Mouse (Mus musculus): ENCODE results near the gene Marf1. TPM values are rescaled to one million over a fixed set of nuclear protein-coding genes. Genes with fewer than 3 reads are reported as not detected.
"Not testable (repeated sequence)": the region's sequence is repeated elsewhere in the genome, so short reads cannot be mapped to it uniquely, and the experiment has no call there.

The Marf1 gene
- polyA plus RNA-seq, 1 experiment from 2014 or later, result 19.1 TPM

DNA sequence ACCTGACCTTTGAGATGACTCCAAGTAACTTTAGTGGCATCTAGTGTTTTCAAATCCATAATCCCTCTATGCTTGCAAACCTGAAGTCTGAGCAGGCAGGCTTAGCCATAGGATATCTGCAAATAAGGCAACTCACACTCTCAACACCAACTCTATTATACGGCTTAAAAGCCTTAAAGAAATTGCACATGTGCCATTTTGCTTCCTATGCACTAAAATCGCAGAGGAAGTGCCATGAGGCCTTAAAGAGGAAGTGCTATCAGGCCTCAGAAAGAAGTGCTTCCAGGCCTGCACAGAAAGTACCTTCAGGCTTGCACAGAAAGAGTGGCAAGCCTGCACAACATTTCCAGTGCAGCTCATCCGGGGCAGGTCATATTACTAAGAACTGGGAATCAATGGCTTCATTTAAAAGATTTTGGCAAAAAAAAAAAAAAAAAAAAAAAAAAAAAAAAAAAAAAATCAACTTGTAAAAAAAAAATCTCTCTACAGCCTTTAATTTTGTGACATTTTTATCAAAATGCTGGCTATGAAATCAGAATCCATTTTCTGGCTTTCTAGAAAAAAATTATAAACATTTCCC is 53.4 kb downstream of the Marf1 start:
- ATAC-seq (ENCODE audit: low read depth), result no peak
- Histone ChIP-seq H3K9me3 (ENCODE audit: control insufficient read depth, low read length) (no peaks in the 10 kb centered on the region), H3K4me2 (ENCODE audit: low read depth, low read length) (no peak overlapping the region), H3K27ac (ENCODE audit: low read depth, low read length) (no peak overlapping the region), H3K27me3 (ENCODE audit: control insufficient read depth, insufficient read depth, low read length) (no peaks in the 10 kb centered on the region), H3K36me3 (ENCODE audit: control insufficient read depth, insufficient read depth, low read length) (peaks cover 42% of the 10 kb centered on the region), H3K9ac (replicated peaks; ENCODE audit: low read depth, low read length) (no peak overlapping the region), H3K4me3 (ENCODE audit: low read depth, low read length) (no peak overlapping the region), H3K4me1 (ENCODE audit: control insufficient read depth, insufficient read depth, low read length) (no peaks in the 10 kb centered on the region)
- WGBS, result 84% methylated on average over 3 of the region's 3 CpGs

DNA sequence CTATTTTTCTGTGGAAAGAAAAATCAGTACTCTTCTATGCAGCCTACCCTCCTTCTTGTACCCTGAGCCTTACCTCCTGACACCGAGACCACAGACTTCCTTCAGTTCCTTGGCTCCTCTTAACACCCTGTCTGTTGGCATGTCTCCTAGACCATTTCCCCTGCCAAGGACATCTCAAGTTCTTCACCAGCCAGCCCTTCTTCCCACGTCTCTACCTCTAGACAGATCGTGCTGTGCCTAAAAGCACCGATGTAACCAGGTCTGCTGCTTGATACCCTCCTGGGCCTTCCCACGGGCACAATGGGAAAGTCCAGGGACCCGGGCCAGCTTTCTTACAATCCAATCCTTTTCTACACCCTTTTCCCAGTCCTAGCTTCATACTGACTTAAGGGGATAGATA is 57.3 kb downstream of the Marf1 start:
- Histone ChIP-seq H3K27ac (ENCODE audit: low read depth, low read length) (no peak overlapping the region), H3K4me3 (ENCODE audit: low read depth, low read length) (no peak overlapping the region), H3K4me2 (ENCODE audit: low read depth, low read length) (no peak overlapping the region), H3K27me3 (ENCODE audit: control insufficient read depth, insufficient read depth, low read length) (no peaks in the 10 kb centered on the region), H3K9me3 (ENCODE audit: control insufficient read depth, low read length) (no peaks in the 10 kb centered on the region), H3K4me1 (ENCODE audit: control insufficient read depth, insufficient read depth, low read length) (no peaks in the 10 kb centered on the region), H3K36me3 (ENCODE audit: control insufficient read depth, insufficient read depth, low read length) (peaks cover 11% of the 10 kb centered on the region), H3K9ac (replicated peaks; ENCODE audit: low read depth, low read length) (no peak overlapping the region)
- no peak for ATAC-seq (ENCODE audit: low read depth)
- 91% methylated on average over 6 of the region's 6 CpGs for WGBS

DNA sequence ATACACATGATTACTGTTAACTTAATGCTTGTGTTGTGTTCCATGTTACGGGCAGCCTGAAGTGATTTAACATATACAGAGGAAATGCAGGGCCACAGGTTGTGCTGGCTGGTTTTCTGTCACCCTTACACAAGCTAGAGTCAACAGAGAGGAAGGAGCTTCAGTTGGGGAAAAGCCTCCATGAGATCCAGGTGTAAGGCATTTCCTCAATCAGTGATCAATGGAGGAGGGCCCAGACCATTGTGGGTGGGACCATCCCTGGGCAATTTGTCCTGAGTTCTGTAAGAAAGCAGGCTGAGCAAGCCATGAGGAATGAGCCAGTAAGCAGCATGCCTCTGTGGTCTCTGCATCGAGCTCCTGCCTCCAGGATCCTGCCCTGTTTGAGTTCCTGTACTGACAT is 71.4 kb downstream of the Marf1 start:
- ATAC-seq (ENCODE audit: low read depth), result no peak
- 86% methylated on average over 2 of the region's 2 CpGs for WGBS
- Histone ChIP-seq H3K27ac (ENCODE audit: low read depth, low read length) (no peak overlapping the region), H3K9ac (replicated peaks; ENCODE audit: low read depth, low read length) (no peak overlapping the region), H3K9me3 (ENCODE audit: control insufficient read depth, low read length) (no peaks in the 10 kb centered on the region), H3K4me2 (ENCODE audit: low read depth, low read length) (no peak overlapping the region), H3K36me3 (ENCODE audit: control insufficient read depth, insufficient read depth, low read length) (peaks cover 22% of the 10 kb centered on the region), H3K27me3 (ENCODE audit: control insufficient read depth, insufficient read depth, low read length) (no peaks in the 10 kb centered on the region), H3K4me1 (ENCODE audit: control insufficient read depth, insufficient read depth, low read length) (no peaks in the 10 kb centered on the region), H3K4me3 (ENCODE audit: low read depth, low read length) (no peak overlapping the region)

DNA sequence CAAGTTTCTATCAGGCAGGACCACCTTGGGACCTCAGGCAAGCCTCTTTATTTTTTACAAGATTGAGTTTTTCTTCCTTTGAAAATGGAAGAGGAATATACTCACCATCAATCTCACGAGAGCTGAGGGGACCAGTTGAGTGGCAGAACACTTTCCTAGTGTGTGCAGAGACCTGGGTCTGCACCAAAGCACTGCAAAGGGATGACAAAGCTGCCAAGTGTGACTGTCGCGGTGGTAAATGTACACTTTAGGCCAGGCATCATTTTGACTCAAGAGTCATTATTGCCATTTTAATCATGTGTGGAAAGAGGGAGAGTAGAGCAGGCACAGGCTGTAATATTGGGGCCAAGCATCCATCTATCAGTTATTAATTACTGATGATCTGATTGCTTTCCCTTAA is 73.9 kb downstream of the Marf1 start:
- peaks cover 12% of the 10 kb centered on the region; the same call in 1 of the 2 replicates for H3K36me3 ChIP-seq (ENCODE audit: control insufficient read depth, insufficient read depth, low read length)
- no peak for ATAC-seq (ENCODE audit: low read depth)
- H3K27me3 ChIP-seq (ENCODE audit: control insufficient read depth, insufficient read depth, low read length), result no peaks in the 10 kb centered on the region
- no peak overlapping the region for H3K4me2 ChIP-seq (ENCODE audit: low read depth, low read length)
- H3K4me1 ChIP-seq (ENCODE audit: control insufficient read depth, insufficient read depth, low read length), result no peaks in the 10 kb centered on the region
- H3K9ac ChIP-seq (replicated peaks; ENCODE audit: low read depth, low read length), result no peak overlapping the region
- H3K9me3 ChIP-seq (ENCODE audit: control insufficient read depth, low read length), result no peaks in the 10 kb centered on the region
- H3K27ac ChIP-seq (ENCODE audit: low read depth, low read length), result no peak overlapping the region
- no peak overlapping the region for H3K4me3 ChIP-seq (ENCODE audit: low read depth, low read length)
- 90% methylated on average over 3 of the region's 3 CpGs for WGBS

DNA sequence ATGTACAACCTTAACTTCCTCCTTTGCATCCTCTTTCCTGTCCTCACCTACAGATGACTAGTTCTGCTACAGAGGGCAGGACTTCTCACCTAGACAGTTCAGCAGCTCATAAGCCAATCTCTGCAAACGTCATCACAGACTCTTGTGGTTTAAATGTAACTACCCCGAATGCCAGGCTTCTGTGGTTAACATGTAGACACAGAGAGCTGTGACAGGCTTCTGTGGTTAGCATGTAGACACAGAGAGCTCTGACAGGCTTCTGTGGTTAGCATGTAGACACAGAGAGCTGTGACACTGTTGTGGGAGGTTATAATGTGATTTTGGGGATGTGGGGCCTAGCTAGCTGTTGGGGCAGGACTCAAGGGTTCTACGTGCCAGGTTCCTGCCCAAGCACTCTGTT is 74.9 kb downstream of the Marf1 start:
- H3K9me3 ChIP-seq (ENCODE audit: control insufficient read depth, low read length), result no peaks in the 10 kb centered on the region
- no peak for ATAC-seq (ENCODE audit: low read depth)
- no peaks in the 10 kb centered on the region for H3K27me3 ChIP-seq (ENCODE audit: control insufficient read depth, insufficient read depth, low read length)
- no peak overlapping the region for H3K4me2 ChIP-seq (ENCODE audit: low read depth, low read length)
- 0 out of 2 replicates have a peak, but pooled peaks cover 5% of the 10 kb centered on the region for H3K36me3 ChIP-seq (ENCODE audit: control insufficient read depth, insufficient read depth, low read length)
- H3K4me3 ChIP-seq (ENCODE audit: low read depth, low read length), result no peak overlapping the region
- 78% methylated on average over 3 of the region's 3 CpGs for WGBS
- H3K4me1 ChIP-seq (ENCODE audit: control insufficient read depth, insufficient read depth, low read length), result no peaks in the 10 kb centered on the region
- H3K9ac ChIP-seq (replicated peaks; ENCODE audit: low read depth, low read length), result no peak overlapping the region
- no peak overlapping the region for H3K27ac ChIP-seq (ENCODE audit: low read depth, low read length)

DNA sequence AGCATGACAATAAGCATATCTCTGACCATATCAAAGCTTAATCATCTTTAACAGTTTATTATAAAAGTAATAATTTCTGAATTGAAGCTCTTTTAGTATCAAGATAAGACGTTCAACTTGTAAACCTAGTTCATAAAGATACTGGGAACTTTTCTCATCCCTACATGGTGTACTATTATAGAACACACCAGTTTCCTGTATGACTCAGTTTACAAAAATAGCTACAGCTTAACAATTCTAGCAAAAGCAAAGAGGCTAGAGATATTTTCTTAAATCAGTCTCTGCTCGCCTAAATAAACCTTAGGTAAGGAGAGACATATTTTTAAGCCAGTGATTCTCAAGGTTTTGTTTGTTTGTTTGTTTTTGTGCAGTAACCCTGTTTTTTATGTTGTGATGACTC is 80.2 kb downstream of the Marf1 start:
- no peaks in the 10 kb centered on the region for H3K4me1 ChIP-seq (ENCODE audit: control insufficient read depth, insufficient read depth, low read length)
- no peaks in the 10 kb centered on the region for H3K9me3 ChIP-seq (ENCODE audit: control insufficient read depth, low read length)
- no peaks in the 10 kb centered on the region for H3K36me3 ChIP-seq (ENCODE audit: control insufficient read depth, insufficient read depth, low read length)
- H3K27ac ChIP-seq (ENCODE audit: low read depth, low read length), result no peak overlapping the region
- H3K4me3 ChIP-seq (ENCODE audit: low read depth, low read length), result no peak overlapping the region
- no peak for ATAC-seq (ENCODE audit: low read depth)
- 84% methylated on average over 2 of the region's 2 CpGs for whole genome bisulfite sequencing
- no peak overlapping the region for H3K4me2 ChIP-seq (ENCODE audit: low read depth, low read length)
- H3K9ac ChIP-seq (replicated peaks; ENCODE audit: low read depth, low read length), result no peak overlapping the region
- H3K27me3 ChIP-seq (ENCODE audit: control insufficient read depth, insufficient read depth, low read length), result no peaks in the 10 kb centered on the region

DNA sequence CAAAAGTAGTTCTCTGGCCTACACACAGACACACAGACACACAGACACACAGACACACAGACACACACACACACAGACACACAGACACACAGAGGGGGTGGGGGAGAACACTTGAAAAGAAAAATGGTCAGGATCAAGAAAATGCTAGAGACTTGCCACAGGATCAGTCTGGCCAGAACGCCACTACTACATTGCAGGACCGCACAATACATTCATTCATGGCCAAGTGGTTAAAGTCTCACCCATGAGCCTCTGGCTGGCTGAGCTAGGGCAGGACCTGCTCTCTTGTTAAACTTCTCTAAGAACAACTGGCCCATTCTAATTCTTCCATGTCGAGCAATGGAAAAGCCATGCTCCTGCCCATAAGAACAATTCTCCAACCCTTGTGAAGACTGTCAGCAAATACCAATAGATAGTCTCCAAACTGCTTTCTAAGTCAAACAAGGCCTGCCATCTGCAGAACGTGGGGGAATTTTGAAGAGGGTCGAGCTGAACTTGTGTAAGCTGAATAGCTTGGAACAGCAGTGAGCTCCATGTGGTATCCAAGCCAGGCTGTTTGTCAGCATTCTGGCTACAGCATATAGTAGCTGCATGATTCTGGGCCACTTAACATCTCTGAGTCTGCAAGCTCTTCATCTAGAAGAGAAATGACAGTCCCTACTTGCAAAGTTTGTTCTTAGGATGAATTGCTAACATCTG is 92.5 kb downstream of the Marf1 start:
- Histone ChIP-seq H3K4me2 (ENCODE audit: low read depth, low read length) (no peak overlapping the region), H3K9ac (replicated peaks; ENCODE audit: low read depth, low read length) (no peak overlapping the region), H3K9me3 (ENCODE audit: control insufficient read depth, low read length) (no peaks in the 10 kb centered on the region), H3K36me3 (ENCODE audit: control insufficient read depth, insufficient read depth, low read length) (no peaks in the 10 kb centered on the region), H3K27ac (ENCODE audit: low read depth, low read length) (no peak overlapping the region), H3K27me3 (ENCODE audit: control insufficient read depth, insufficient read depth, low read length) (no peaks in the 10 kb centered on the region), H3K4me1 (ENCODE audit: control insufficient read depth, insufficient read depth, low read length) (no peaks in the 10 kb centered on the region), H3K4me3 (ENCODE audit: low read depth, low read length) (no peak overlapping the region)
- WGBS, result 79% methylated on average over 5 of the region's 5 CpGs
- ATAC-seq (ENCODE audit: low read depth), result no peak; the same call in 1 of the 2 replicates

DNA sequence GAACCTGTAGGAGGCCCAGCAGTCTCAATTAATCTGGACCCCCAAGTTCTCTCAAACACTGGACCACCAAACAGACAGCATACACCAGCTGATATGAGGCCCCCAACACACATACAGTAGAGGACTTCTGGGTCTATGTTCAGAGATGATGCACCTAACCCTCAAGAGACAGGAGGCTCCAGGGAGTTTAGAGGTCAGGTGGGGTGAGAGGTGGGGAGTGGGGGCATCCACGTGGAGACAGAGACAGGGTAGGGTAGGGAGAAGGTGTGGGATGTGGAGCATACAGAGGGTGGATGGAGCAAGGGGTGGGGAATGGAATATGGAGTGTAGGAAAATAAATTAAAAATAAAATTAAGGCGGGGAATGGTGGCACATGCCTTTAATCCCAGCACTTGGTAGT is 94.5 kb downstream of the Marf1 start:
- H3K27me3 ChIP-seq (ENCODE audit: control insufficient read depth, insufficient read depth, low read length); H3K27ac ChIP-seq (ENCODE audit: low read depth, low read length); H3K4me3 ChIP-seq (ENCODE audit: low read depth, low read length); H3K9ac ChIP-seq (replicated peaks; ENCODE audit: low read depth, low read length); ATAC-seq (ENCODE audit: low read depth); H3K36me3 ChIP-seq (ENCODE audit: control insufficient read depth, insufficient read depth, low read length); H3K9me3 ChIP-seq (ENCODE audit: control insufficient read depth, low read length); H3K4me2 ChIP-seq (ENCODE audit: low read depth, low read length); H3K4me1 ChIP-seq (ENCODE audit: control insufficient read depth, insufficient read depth, low read length): not testable (repeated sequence)
- 89% methylated on average over 2 of the region's 2 CpGs for WGBS

DNA sequence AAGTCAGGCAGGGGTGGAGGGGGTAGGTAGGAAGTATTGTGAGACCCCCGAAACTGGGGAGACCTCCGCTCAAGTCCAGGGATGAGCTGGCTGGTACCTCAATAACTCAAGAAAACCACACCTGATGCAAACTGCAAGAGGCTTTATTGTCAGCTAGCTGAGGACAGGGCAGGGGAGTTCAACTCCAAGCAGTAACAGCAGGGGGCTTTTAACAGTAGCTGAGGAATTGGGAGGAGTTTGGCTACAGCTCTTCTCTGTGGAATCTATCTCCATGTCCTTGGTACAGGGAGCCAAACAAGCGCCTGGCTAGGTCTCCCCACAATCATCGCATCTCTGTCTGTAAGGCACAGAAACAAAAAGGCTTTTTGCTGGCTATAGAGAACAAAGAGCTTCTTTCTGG is 96.6 kb downstream of the Marf1 start:
- not testable (repeated sequence) for H3K36me3 ChIP-seq (ENCODE audit: control insufficient read depth, insufficient read depth, low read length); ATAC-seq (ENCODE audit: low read depth); H3K4me2 ChIP-seq (ENCODE audit: low read depth, low read length); H3K27ac ChIP-seq (ENCODE audit: low read depth, low read length); H3K27me3 ChIP-seq (ENCODE audit: control insufficient read depth, insufficient read depth, low read length); H3K4me1 ChIP-seq (ENCODE audit: control insufficient read depth, insufficient read depth, low read length); H3K4me3 ChIP-seq (ENCODE audit: low read depth, low read length); H3K9ac ChIP-seq (replicated peaks; ENCODE audit: low read depth, low read length); H3K9me3 ChIP-seq (ENCODE audit: control insufficient read depth, low read length)
- WGBS, result 88% methylated on average over 4 of the region's 4 CpGs
